Mouse (Mus musculus) lung, adult 2 months (tissue): ENCODE measurements around the gene Rufy4. TPM values are rescaled to one million over a fixed set of nuclear protein-coding genes. Genes with fewer than 3 reads are reported as not detected.
"Not testable (repeated sequence)": the region's sequence is repeated elsewhere in the genome, so short reads cannot be mapped to it uniquely, and the experiment has no call there.

ENCODE experiments used
- DNase-seq: peaks from one replicate; pipeline ENCODE4 v3.0.0; 2022
- H3K4me1 ChIP-seq: fragments of 200-500 bp; 2 replicates; pipeline ENCODE4 v1.6.1; 2011; ENCODE audit warnings: low read length; ENCODE audit not compliant: control insufficient read depth, insufficient read depth
- H3K4me3 ChIP-seq: fragments of 200-500 bp; replicated peaks from 2 replicates; pipeline ENCODE3; 2011; ENCODE audit warnings: low read depth, mild to moderate bottlenecking, control low read depth, low read length; ENCODE audit errors: extremely low read depth
- CTCF ChIP-seq: fragments of 200-500 bp; IDR thresholded peaks from 2 replicates; pipeline ENCODE4 v1.5.1; 2011; ENCODE audit warnings: mild to moderate bottlenecking, low read length, control low read depth; ENCODE audit not compliant: insufficient read depth
- POLR2A ChIP-seq: fragments of 200-500 bp; IDR thresholded peaks from 2 replicates; pipeline ENCODE4 v1.6.1; 2011; ENCODE audit warnings: low read depth, mild to moderate bottlenecking, control low read depth, low read length, borderline replicate concordance; ENCODE audit errors: extremely low read depth
- WGBS: fragments of 180-500 bp; shearing (Covaris S2); methylation state at CpG from one replicate; pipeline ENCODE4 v1.1.7; 2018; 5-methylcytosine and 5-hydroxymethylcytosine counted together
- polyA plus RNA-seq: library from polyadenylated mRNA; depleted of rRNA; stranded (reverse); fragments of >200 nt; gene quantifications from 2 replicates; pipeline ENCODE4 v1.2.3, GENCODE M21; 2012

Gene Rufy4
- polyA plus RNA-seq, 1 experiment: 1.6 TPM

GRCm38 (mm10) chr1:74156381-74156910 lies 31.1 kb downstream of the Rufy4 start:
- 71% methylated on average over 14 of the region's 14 CpGs for WGBS
- no peaks in the 10 kb centered on the region for H3K4me1 ChIP-seq
- DNase-seq: no peak
- TF ChIP-seq CTCF (no peak), POLR2A (no peak)
- H3K4me3 ChIP-seq: no peak overlapping the region

- not testable (repeated sequence) for H3K4me1 ChIP-seq, H3K4me3 ChIP-seq, DNase-seq
- WGBS: 76% methylated on average over 5 of the region's 5 CpGs
Observed at GRCm38 (mm10) chr1:74159613-74160012, 34.3 kb downstream of the Rufy4 start.

GRCm38 (mm10) chr1:74160036-74160435 lies 34.7 kb downstream of the Rufy4 start:
- TF ChIP-seq POLR2A (no peak), CTCF (no peak)
- no peak for DNase-seq
- 55% methylated on average over 2 of the region's 2 CpGs for WGBS
- no peak overlapping the region for H3K4me3 ChIP-seq
- H3K4me1 ChIP-seq: no peaks in the 10 kb centered on the region

GRCm38 (mm10) chr1:74167136-74167535 lies 41.8 kb downstream of the Rufy4 start:
- WGBS: 60% methylated on average over 5 of the region's 5 CpGs
- H3K4me3 ChIP-seq: no peak overlapping the region
- H3K4me1 ChIP-seq: no peaks in the 10 kb centered on the region
- no peak for DNase-seq
- TF ChIP-seq CTCF: no peak
- no peak for TF ChIP-seq POLR2A

- no peak overlapping the region for H3K4me3 ChIP-seq
- no peak for TF ChIP-seq POLR2A
- no peak for TF ChIP-seq CTCF
- no peak for DNase-seq
- WGBS: 86% methylated on average over 3 of the region's 3 CpGs
- H3K4me1 ChIP-seq: no peaks in the 10 kb centered on the region
Observed at GRCm38 (mm10) chr1:74169721-74170120, 44.4 kb downstream of the Rufy4 start.

GRCm38 (mm10) chr1:74172722-74173121 lies 47.4 kb downstream of the Rufy4 start:
- WGBS: 57% methylated on average over 3 of the region's 3 CpGs
- DNase-seq: no peak
- Histone ChIP-seq H3K4me3 (no peak overlapping the region), H3K4me1 (no peaks in the 10 kb centered on the region; the same call in 1 of the 2 replicates)
- TF ChIP-seq CTCF (no peak), POLR2A (no peak)

- 46% methylated on average over 4 of the region's 4 CpGs for WGBS
- DNase-seq: no peak
- Histone ChIP-seq H3K4me3 (no peak overlapping the region), H3K4me1 (no peaks in the 10 kb centered on the region; the same call in 1 of the 2 replicates)
- TF ChIP-seq POLR2A: no peak
- no peak for TF ChIP-seq CTCF
Observed at GRCm38 (mm10) chr1:74175731-74176130, 50.4 kb downstream of the Rufy4 start.

GRCm38 (mm10) chr1:74178618-74179017 lies 53.3 kb downstream of the Rufy4 start:
- no peak overlapping the region for H3K4me3 ChIP-seq
- no peaks in the 10 kb centered on the region; the same call in 1 of the 2 replicates for H3K4me1 ChIP-seq
- no peak for TF ChIP-seq POLR2A
- no peak for TF ChIP-seq CTCF
- WGBS: 60% methylated on average over 3 of the region's 3 CpGs
- no peak for DNase-seq

- no peak for TF ChIP-seq POLR2A
- no peak overlapping the region for H3K4me3 ChIP-seq
- no peak for DNase-seq
- 63% methylated on average over 9 of the region's 9 CpGs for whole genome bisulfite sequencing
- H3K4me1 ChIP-seq: no peaks in the 10 kb centered on the region; the same call in 1 of the 2 replicates
Observed at GRCm38 (mm10) chr1:74179624-74180408, 54.5 kb downstream of the Rufy4 start.

- Histone ChIP-seq H3K4me1 (no peaks in the 10 kb centered on the region), H3K4me3 (no peak overlapping the region)
- TF ChIP-seq POLR2A (no peak), CTCF (no peak)
- DNase-seq: no peak
- 54% methylated on average over 2 of the region's 2 CpGs for WGBS
Observed at GRCm38 (mm10) chr1:74181462-74181861, 56.1 kb downstream of the Rufy4 start.
